Mouse (Mus musculus) cerebellum, postnatal 36 days (tissue): ENCODE data around the gene Dnah14.
A peak's percentile ranks its signal among the peaks of the same experiment; 100 is the strongest.

Source experiments
- DNase-seq, 2 experiments: peaks; one replicate each; pipeline ENCODE4 v3.0.0; 2021 to 2022; ENCODE audit warnings: mixed read lengths in 2 of 2

Gene Dnah14

GRCm38 (mm10) chr1:181793541-181793940 lies 217.2 kb downstream of the Dnah14 start:
- no peak for DNase-seq

- peak; percentile 15 for DNase-seq
Observed at GRCm38 (mm10) chr1:181799911-181800310, 223.6 kb downstream of the Dnah14 start.

GRCm38 (mm10) chr1:181800667-181801066 lies 224.3 kb downstream of the Dnah14 start:
- no peak for DNase-seq

GRCm38 (mm10) chr1:181811481-181812223 lies 235.3 kb downstream of the Dnah14 start:
- DNase-seq, result peak in 1 of 2 experiments; percentile 11

GRCm38 (mm10) chr1:181826716-181827115 lies 250.4 kb downstream of the Dnah14 start:
- no peak for DNase-seq

GRCm38 (mm10) chr1:181828365-181828764 lies 252.0 kb downstream of the Dnah14 start:
- no peak for DNase-seq

GRCm38 (mm10) chr1:181832720-181833119 lies 256.4 kb downstream of the Dnah14 start:
- peak; percentile 64 to 67 for DNase-seq

- peak in 1 of 2 experiments; percentile 25 for DNase-seq
Observed at GRCm38 (mm10) chr1:181833143-181833542, 256.8 kb downstream of the Dnah14 start.

GRCm38 (mm10) chr1:181838111-181838510 lies 261.8 kb downstream of the Dnah14 start:
- DNase-seq, result no peak

- DNase-seq, result no peak
Observed at GRCm38 (mm10) chr1:181839746-181840366, 263.5 kb downstream of the Dnah14 start.

- DNase-seq, result no peak
Observed at GRCm38 (mm10) chr1:181841396-181841795, 265.0 kb downstream of the Dnah14 start.

- DNase-seq, result peak; percentile 95 to 96
Observed at GRCm38 (mm10) chr1:181841864-181842672, 265.7 kb downstream of the Dnah14 start.

GRCm38 (mm10) chr1:181842781-181843180 lies 266.4 kb downstream of the Dnah14 start, which contains the start of gene Lbr:
Gene Lbr, minus strand, starts transcription at chr1:181843046.
- peak; percentile 18 to 40 for DNase-seq

GRCm38 (mm10) chr1:181844874-181845547 lies 268.7 kb downstream of the Dnah14 start:
- DNase-seq, result no peak

- DNase-seq, result no peak
Observed at GRCm38 (mm10) chr1:181845767-181846166, 269.4 kb downstream of the Dnah14 start.

- DNase-seq, result no peak
Observed at GRCm38 (mm10) chr1:181847396-181847795, 271.0 kb downstream of the Dnah14 start.

GRCm38 (mm10) chr1:181848210-181848609 lies 271.9 kb downstream of the Dnah14 start:
- no peak for DNase-seq

GRCm38 (mm10) chr1:181850441-181850840 lies 274.1 kb downstream of the Dnah14 start:
- no peak for DNase-seq

- DNase-seq, result peak; percentile 26 to 51
Observed at GRCm38 (mm10) chr1:181851521-181852310, 275.4 kb downstream of the Dnah14 start.

GRCm38 (mm10) chr1:181852466-181852865 lies 276.1 kb downstream of the Dnah14 start:
- DNase-seq, result no peak

- DNase-seq, result no peak
Observed at GRCm38 (mm10) chr1:181853081-181853736, 276.9 kb downstream of the Dnah14 start.
